Mouse (Mus musculus) fibroblast of lung, adult 2 months (primary cell): ENCODE results near the gene Glp1r.

Source experiments
- DNase-seq: peaks from one replicate; pipeline ENCODE4 v3.0.0-alpha.2; 2011; ENCODE audit warnings: low read depth

Gene Glp1r

DNA sequence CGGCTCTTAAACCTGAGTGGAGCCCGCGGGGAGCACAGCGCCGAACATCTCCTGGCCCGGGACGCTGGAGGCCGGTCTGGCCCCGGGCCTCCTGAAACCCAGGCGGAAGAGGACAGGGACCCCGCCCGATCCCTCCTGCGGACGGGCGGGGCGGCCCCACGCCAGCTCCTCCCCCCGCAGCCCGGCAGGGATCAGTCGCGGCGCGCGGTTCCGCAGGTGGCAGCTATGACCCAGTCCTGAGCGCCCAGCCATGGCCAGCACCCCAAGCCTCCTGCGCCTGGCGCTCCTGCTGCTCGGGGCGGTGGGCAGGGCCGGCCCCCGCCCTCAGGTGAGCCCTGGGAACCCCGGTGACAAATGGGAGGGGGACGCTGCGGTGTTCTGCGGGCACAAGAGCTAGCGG lies at the start of gene Glp1r:
Gene Glp1r, plus strand, starts transcription at position 191 of the 400 bp plus-strand sequence.
- DNase-seq = no peak

DNA sequence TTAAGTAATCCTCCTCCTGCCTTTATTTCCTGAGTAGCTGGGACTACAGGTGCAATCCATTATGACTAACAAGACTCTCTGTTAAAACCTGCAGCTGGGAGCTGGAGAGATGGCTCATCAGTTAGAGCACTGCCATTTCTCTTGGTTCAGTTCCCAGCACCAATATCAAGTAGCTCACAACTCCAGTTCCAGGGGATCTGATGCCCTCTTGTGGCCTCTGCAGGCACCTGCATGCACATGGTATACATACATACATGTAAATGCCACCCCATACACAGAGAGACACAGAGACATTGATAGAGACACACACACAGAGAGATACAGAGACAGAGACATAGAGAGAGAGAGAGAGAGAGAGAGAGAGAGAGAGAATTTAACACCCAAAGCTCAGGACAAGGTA lies 49.3 kb upstream of the Glp1r start:
- DNase-seq = no peak

DNA sequence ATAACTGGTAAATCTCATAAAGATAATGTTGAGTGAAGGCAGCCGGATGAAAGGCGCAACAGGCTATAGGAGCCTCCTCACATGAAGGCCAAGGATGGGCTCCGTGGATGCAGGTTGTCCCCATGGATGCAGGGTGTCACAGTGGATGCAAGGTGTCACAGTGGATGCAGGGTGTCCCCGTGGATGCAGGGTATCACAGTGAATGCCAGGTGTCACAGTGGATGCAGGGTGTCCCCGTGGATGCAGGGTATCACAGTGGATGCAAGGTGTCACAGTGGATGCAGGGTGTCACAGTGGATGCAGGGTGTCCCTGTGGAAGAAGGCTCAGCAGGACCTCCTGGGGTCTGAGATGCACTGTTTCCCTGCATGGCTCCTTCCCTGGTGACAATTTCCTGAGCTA lies 44.3 kb upstream of the Glp1r start:
- no peak for DNase-seq

DNA sequence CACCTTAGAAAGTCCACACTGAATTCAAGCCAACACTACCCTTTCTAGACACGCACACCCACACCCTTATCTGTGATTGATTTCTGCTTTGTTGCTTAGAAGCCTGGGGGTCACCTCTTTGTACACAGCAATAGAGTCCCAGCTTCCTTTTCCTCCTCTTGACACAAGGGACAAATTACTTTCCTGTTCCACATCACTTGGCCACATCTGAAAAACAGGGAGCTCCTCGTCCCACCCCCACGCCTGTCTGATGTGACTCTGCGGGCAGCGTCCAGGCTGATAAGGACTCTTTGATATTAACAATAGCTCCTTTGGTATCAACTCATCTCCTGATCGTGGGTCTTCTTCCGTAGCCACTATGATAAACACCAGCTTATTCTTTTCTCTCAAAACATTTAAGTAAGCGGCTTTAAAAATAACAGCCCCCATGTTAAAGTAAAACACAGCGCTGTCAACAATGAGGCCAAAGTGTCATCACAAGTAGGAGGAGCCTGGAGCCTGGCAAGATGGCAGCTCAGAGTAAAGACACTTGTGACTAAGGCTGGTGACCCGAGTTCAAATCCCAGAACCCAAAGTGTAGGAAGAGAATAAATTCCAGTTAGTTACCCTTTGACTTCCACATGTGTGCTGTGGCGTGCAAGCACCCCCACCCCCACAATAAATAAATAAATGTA lies 42.9 kb upstream of the Glp1r start:
- DNase-seq = no peak

DNA sequence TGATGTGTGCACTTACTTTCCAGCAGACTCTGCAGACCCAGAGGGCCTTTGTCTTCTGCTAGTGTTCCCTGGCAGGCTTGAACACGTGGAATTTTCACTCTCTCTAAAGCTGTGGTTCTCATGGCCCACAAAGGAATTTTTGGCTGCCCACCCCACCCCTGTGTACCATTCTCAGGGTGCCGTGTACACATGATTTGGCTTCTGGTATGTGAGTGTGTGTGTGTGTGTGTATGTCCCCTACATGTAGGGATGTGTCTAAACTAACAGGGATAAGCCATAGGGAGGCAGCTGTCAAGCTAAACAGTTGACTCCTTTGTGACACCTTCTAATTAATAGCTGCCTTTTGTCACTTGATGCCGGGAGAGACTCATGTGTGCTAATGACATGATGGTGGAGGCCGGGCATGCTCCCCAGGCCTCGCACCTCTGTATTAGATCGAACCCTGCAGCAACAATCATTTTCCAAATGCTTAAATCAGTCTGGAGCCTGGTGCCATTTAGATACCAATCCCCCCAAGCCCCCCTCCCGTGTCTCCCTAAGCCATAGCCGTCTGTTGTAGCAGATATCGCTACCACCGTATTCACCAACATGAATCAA lies 41.5 kb upstream of the Glp1r start:
- DNase-seq = no peak

DNA sequence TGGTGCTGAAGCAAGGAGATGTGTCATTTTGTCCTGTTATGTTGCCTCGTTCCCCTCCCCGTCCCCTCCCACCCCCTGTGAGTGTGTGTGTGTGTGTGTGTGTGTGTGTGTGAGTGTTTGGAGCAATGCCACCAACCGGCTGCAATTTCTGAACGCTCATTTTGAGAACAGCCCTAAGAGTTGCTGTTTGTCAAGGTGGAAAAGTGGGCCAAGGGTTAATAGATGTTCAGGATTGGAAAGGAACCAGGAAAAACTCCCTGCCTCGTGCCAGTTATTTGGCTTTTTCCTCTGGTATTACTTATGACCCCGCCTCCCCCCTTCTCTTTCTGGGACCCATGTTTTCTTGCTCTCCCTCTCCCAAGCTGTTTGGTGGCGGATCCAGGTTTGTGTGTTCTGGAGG lies 41.0 kb upstream of the Glp1r start:
- no peak for DNase-seq

DNA sequence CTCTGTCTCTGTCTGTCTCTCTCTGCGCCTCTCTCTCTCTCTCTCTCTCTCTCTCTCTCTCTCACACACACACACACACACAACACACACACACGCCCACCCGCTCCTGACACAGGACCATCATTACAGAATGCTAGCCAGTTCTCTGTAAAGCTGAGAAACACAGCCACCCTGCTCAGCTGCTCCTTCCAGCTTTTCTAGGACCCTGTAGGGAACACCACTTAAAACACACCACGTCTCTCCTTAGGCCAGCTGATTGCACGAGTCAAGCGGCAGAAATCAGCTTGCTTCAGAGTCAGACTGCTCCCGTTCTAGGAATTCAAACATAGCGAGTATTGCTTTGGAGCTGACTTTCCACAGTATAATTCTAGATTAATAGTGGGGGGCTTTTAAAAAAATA lies 35.3 kb upstream of the Glp1r start:
- DNase-seq = no peak

DNA sequence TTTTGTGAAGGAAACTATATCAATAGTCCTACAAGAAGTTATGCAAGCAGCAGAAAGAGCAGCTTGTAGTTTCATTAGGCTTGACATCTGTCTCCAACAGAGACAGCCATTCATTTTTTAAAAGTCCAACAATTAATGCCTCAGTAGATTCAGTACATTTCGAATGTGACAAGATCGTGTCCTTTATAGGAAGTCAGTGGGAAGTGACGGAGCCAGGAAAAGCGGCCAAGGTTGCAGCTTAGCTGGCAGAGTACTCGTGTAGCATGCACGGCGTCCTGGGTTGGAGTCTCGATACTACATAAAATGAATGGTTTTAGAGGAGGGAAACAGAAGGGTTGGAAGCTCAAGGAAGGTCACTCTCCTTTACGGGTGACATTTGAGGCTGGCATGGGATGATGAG lies 34.7 kb upstream of the Glp1r start:
- no peak for DNase-seq

DNA sequence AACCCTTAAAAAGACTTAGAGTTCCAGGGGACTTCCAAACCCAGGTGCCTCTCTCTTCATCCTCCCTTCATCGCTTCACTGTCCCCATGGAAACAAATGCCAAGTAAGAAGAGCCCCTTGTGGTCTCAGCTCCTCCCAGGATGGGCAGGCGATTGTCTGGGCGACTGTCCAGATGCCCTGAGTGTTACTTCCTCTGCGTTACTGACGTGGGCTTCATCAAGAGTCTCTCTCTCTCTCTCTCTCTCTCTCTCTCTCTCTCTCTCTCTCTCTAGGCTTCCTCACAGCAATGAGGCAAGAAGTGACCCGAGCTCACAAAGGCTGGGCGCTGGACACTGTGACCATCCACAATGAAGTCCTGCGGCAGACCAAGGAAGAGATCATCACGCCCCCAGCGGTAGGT lies 30.6 kb upstream of the Glp1r start:
- no peak for DNase-seq

DNA sequence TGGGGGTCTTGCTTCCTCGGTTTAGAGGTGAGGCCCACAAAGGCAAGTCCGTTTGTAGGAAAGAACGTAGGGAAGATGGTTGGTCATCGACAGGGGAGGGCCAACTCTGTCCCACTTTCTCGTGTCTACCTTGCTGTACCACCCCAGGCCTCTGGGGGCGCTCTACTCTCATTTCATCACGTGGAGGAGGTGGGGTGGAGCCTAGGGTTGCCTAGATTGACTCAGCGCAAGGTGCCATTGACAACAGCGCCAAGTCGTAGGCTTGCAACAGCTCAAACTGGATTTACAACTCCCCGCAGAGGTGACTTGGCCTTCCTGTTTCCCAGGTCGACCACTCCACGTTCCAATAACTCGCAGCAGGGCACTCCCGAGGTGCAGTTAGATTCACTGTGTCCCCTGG lies 27.3 kb upstream of the Glp1r start:
- no peak for DNase-seq

DNA sequence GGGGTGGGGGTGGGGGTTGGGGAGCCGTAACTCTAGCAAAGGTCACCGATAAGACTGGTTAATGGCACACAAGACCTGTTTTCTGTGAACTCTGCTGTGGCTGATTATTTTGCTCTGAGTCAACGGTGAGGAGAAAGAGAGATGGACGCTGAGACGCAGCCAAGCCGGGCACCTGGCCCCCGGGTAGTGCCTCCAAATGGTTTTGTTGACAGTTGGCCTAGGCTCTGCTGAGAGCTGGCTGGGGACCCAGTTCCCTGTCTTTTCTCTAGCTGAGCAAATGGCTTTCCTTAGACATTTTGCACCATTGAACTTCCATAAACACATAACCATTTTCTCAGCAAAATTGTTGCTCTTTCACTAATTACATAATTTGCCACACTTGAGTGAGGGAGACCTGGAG lies 24.2 kb upstream of the Glp1r start:
- no peak for DNase-seq

DNA sequence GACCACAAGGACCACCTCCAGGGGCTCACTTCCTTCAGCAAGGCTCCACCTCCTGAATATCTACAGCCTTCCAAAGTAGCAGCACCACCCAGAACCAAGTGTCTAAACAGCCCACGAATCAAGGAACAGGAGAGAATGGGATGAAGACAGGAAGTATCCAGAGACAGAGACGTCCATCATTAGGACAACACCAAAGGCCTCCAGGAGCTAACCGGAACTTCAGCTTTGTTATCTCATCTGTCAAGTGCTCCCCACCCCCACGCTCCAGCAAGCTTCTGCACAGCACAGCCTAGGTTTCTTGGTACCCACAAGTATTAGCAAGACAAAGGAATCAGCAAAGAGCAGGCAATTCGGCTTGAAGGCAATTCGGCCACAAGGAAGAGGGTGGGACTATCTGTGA lies 23.0 kb upstream of the Glp1r start:
- no peak for DNase-seq

DNA sequence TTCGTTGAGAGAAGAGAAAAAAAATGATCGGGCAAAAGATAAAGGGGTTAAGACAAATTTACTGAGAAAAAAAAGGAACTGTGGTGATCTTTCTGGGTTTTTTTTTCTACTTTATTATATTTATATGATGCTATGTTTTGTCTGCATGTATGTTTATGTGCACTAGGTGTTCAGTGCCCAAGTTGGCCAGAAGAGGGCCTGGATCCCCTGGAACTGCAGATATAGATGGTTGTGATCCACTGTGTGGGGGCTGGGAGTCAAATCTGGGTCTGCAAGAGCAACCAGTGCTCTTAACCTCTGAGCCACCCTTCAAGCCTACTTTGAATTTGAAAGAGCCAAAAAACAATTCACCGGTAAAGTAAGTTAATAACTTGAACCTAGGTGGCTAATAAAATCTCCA lies 21.2 kb upstream of the Glp1r start:
- no peak for DNase-seq

DNA sequence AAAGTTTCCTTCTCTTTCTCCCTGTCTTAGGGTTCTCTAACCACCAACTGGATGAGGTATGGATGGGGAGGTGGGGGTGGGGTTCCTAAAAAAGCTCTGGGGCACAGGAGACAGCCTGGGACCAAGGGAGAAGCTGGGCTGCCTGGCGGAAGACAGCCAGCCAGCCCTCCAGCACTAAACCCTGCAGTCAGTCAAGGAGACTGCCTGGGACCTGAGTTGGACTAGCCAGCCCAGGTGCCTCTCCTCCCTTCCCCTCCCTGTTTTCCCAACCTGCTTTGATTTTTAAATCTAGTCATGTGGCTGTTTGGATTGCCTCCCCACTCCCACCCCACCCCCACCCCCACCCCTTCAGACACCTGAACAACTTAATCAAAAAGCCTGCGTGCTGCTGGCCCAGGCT lies 20.6 kb upstream of the Glp1r start:
- DNase-seq = no peak

DNA sequence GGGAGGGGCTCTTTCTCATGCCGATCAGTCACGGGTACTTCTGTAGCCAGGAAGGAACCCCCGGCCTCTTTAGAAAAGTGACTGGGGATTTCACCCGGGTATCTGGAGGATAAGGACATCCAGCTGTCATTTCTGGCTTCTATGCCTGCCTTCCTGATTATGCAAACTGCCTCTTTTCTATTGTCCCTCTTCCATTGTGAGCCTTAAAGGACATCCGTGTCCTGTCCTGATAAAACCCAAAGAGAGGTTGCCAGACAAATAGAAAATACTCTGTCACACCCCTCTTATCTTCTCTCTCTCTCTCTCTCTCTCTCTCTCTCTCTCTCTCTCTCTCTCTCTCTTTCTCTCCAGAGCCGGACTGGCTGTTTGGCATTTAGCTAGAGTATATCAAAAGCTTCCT lies 19.4 kb upstream of the Glp1r start:
- no peak for DNase-seq

DNA sequence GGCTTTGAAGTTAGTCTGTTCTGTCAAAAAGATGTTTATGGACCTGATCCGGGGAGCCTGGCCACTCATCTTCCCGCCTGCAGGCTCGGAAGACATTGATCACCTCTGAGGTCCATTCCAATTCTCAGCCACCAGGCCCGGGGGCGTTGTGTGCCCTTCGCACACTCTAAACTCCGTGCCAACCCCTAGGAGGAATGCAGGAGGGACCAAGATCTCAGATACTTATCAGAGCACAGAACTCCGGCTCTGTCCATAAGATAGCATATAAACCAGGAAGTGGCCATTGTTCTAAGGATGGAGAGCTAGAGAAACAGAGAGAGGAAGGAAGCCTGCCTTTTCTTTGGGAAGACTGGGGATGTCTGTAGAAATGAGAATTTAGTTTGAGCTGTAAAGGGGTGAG lies 18.1 kb upstream of the Glp1r start:
- DNase-seq = no peak

DNA sequence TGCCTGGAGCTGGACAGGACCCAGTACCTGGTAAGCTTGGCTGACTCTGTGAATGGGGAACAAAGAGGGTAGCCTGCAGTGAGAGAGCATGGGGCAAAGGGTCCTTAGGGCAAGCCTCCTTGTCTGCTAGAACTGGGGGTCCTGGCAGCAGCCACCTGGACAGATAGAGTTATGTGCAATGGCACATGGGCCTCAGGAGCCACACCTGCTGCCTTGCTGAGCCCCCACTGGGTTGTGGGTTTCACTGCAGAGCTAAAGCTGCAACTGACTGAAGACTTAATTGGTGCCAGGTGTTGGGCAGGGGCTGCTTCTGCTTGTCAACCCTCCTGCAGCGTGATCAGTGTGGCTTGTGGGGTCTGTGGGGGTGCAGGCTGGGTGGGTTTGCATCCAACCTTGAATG lies 9.5 kb upstream of the Glp1r start:
- DNase-seq = no peak

DNA sequence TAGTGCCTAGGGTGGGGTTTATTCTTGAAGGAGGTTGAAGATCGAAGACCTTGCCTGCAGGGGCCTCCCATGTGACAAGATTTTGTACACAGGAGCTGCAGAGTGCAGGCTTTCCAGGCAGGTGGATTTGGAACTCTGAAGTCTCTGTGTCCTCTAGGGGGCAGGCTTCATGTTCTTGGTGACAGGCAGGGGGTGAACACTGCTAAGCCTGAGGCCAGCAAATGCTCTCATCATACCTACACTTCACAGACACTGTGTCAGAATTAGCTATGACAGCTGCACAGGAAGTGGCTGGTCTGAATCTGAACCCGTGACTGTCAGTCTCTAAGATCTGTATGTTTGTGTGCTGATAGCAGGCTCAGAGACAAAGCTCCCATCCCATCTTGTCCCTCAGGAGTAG lies 8.9 kb upstream of the Glp1r start:
- DNase-seq = no peak

DNA sequence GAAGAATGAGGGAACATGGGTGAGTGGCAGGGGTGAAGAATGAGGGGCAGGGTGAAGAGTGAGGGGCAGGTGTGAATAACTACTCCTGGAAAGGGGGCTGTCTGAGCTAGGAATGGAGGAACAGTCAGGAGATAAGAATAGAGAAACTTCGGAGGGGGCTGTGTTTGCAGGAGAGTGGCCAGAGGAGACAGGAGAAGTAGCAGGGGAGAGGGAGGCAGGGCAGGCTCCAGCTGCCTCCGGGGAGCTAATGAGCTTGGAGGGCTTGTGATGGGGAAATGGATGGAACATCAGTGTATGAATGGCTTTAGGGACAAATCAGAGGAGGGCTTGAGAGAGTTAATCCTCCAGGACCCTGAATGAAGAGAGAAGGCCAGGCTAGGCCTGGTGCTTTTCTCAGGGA lies 4.5 kb upstream of the Glp1r start:
- no peak for DNase-seq

DNA sequence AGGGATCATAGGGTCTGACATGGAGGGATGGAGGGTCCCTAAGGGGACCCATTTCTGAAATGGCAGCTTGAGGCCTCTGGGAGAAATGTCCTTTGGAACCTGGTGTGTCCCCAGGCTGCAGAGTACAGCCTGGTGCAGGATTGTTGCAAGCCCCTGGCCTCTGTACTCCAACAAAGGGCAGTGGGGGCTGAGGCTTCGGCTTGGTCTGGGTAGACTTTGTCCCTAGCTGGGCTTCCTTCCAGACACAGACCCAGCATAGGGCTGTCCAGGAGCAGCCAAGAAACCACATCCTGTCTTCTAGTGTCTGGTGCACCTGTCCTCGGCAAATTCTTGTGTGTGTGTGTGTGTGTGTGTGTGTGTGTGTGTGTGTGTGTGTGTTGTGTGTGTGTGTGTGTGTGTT lies 2.5 kb downstream of the Glp1r start:
- no peak for DNase-seq

DNA sequence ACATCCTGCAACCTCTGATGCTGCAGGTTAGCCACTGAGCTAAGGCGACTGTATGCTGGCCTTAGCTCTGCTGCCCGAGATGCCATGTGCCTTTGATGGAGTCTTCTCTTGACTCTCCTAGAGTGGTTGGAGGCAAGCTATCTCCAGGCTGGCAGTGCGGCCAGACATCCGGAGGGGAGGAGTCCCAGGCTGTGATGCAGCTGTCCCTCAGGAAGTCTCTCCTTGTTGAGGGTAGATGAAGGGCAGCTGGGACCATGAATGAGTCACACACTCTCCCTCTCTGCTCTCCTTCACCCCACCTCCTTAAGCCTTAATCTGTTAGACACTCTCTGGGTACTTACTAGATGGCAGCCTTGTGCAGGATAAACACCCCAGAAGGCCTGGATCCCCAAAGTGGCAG lies 6.0 kb downstream of the Glp1r start:
- DNase-seq = no peak

DNA sequence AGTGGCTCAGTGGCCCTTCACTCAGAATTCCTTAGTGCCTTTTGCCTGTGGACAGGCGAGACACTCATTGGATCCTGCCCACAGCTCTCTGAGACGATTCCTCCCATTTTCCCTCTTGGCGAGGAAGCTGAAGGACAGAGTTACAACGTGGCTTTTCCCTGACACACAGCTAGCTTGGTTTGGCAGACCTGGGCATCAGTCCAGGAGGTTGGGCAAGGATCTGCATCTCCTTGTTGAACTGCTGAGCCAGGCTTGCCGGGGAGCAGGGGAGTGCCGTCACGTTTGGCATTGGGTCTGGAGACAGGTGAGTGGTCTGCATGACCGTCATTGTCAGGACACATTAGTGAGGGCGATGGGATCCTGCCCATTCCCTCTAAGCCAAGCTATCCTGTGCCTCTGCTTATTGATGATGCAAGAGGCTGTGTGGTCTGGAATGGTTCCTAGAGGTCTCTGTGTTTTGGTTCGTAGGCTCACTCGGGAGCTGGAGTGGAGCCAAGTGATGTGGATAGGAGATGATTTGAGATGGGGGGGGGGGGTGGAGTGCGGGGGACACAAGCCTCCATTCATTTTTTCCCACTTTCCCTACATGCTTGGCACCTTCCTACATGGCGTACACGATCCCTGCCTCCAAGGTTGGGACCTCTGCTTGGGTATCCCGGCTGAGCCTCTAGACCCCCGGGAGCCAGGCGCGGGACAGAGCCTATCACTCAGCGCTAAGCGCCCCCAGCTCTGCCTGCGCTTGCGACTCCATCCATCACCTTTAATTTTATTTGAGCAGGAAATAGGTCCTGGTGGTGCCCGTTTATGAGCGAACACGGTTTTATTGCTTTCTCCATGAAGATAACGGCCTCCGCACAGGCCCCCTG lies 9.5 kb downstream of the Glp1r start:
- peak; percentile 27 for DNase-seq

DNA sequence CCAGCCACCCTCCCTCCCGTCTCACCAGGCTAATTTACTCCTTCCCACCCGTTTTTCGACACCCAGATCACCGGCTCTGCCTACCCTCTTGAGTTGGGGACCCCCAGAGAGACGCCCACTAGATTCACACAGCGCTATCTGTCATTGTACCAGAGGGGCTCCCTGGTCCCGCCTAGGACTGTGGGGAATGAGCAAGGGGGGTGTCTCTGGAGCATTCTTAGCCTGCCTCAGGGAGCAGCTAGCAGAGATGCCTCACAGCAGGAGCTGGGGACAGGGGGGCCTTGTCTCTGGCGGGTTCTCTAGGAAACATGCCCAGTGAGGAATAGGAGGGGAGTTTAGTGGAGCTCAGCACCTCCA lies 10.1 kb downstream of the Glp1r start:
- no peak for DNase-seq

DNA sequence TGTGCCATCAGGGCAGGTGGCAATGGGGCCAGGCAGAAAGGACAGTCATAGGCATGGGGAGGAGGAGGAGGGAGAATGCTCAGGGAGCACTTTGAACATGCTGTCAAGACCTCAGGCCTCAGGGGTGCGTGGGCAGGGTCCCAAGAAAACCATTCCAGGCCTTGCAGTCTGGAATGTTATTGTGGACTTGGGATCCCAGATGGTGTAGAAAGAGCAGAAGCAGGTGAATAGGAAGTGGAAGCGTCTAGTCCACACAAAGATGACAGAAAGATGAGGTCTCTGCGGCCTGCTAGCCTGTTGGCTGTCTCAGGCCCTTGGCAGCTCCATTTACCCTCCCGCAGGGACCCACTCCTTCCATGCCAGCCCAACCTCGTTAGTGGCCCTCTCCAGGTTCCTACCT lies 10.9 kb downstream of the Glp1r start:
- DNase-seq = no peak
